Mouse (Mus musculus): ENCODE measurements at regions not wholly inside any gene's neighbourhood (a gene's known extent, or its start where the extent isn't known, plus 50 kb on each side); places are given as distances from the start of the nearest gene placed in this dataset.

- Histone ChIP-seq H3K4me3 (no peak overlapping the region), H3K9ac (replicated peaks) (no peak overlapping the region), H3K4me2 (replicated peaks) (no peak overlapping the region), H3K36me3 (no peaks in the 10 kb centered on the region), H3K27me3 (no peaks in the 10 kb centered on the region), H3K4me1 (no peaks in the 10 kb centered on the region), H3K27ac (replicated peaks) (no peak overlapping the region), H3K9me3 (no peaks in the 10 kb centered on the region)
- ATAC-seq (ENCODE audit: low FRiP score, low read depth): peak; percentile 56; the same call in 1 of the 2 replicates
- WGBS: 69% methylated on average over 4 of the region's 4 CpGs
Measured at GRCm38 (mm10) chrX:58445624-58446323, 423.3 kb downstream of the Zic3 start.

- Histone ChIP-seq H3K36me3 (no peaks in the 10 kb centered on the region), H3K27ac (replicated peaks) (no peak overlapping the region), H3K4me2 (replicated peaks) (no peak overlapping the region), H3K9me3 (no peaks in the 10 kb centered on the region), H3K4me3 (no peak overlapping the region), H3K4me1 (no peaks in the 10 kb centered on the region), H3K27me3 (no peaks in the 10 kb centered on the region), H3K9ac (replicated peaks) (no peak overlapping the region)
- 67% methylated on average over 6 of the region's 6 CpGs for WGBS
- no peak for ATAC-seq (ENCODE audit: low FRiP score, low read depth)
Measured at GRCm38 (mm10) chrX:58447605-58448004, 425.1 kb downstream of the Zic3 start.

- no peak for ATAC-seq (ENCODE audit: low FRiP score, low read depth)
- H3K9ac ChIP-seq (replicated peaks): no peak overlapping the region
- no peak overlapping the region for H3K27ac ChIP-seq (replicated peaks)
- WGBS: 64% methylated on average over 6 of the region's 6 CpGs
- H3K9me3 ChIP-seq: no peaks in the 10 kb centered on the region
- H3K36me3 ChIP-seq: no peaks in the 10 kb centered on the region
- no peak overlapping the region for H3K4me2 ChIP-seq (replicated peaks)
- no peak overlapping the region for H3K4me3 ChIP-seq
- no peaks in the 10 kb centered on the region for H3K4me1 ChIP-seq
- H3K27me3 ChIP-seq: no peaks in the 10 kb centered on the region; the same call in 1 of the 2 replicates
Measured at GRCm38 (mm10) chrX:58469683-58470082, 439.5 kb upstream of the 4930550L24Rik start.

- no peaks in the 10 kb centered on the region; the same call in 1 of the 2 replicates for H3K27me3 ChIP-seq
- WGBS: 70% methylated on average over 1 of the region's 1 CpGs
- no peaks in the 10 kb centered on the region for H3K9me3 ChIP-seq
- H3K9ac ChIP-seq (replicated peaks): no peak overlapping the region
- H3K4me2 ChIP-seq (replicated peaks): no peak overlapping the region
- no peak for ATAC-seq (ENCODE audit: low FRiP score, low read depth)
- H3K27ac ChIP-seq (replicated peaks): no peak overlapping the region
- no peaks in the 10 kb centered on the region for H3K36me3 ChIP-seq
- H3K4me1 ChIP-seq: no peaks in the 10 kb centered on the region
- H3K4me3 ChIP-seq: no peak overlapping the region
Measured at GRCm38 (mm10) chrX:58470986-58471385, 438.2 kb upstream of the 4930550L24Rik start.

- WGBS: 15% methylated on average over 2 of the region's 2 CpGs
Measured at GRCm38 (mm10) chrX:58490861-58491260, 418.3 kb upstream of the 4930550L24Rik start.

GRCm38 (mm10) chrX:58503573-58503972 is 405.6 kb upstream of the 4930550L24Rik start:
- Histone ChIP-seq H3K36me3 (no peaks in the 10 kb centered on the region), H3K4me3 (no peak overlapping the region), H3K4me1 (no peaks in the 10 kb centered on the region), H3K4me2 (replicated peaks) (no peak overlapping the region), H3K27ac (replicated peaks) (0 out of 2 replicates have a peak overlapping the region, but pooled peaks have one; percentile 35), H3K9me3 (no peaks in the 10 kb centered on the region), H3K9ac (replicated peaks) (no peak overlapping the region), H3K27me3 (no peaks in the 10 kb centered on the region)
- ATAC-seq (ENCODE audit: low FRiP score, low read depth): peak; percentile 92
- 29% methylated on average over 1 of the region's 1 CpGs for WGBS

More at GRCm38 (mm10) chrX:58490861-58491260, 418.3 kb upstream of the 4930550L24Rik start:
- no peaks in the 10 kb centered on the region for H3K36me3 ChIP-seq
- no peak overlapping the region for H3K27ac ChIP-seq (replicated peaks)
- H3K4me3 ChIP-seq: no peak overlapping the region
- no peak for ATAC-seq (ENCODE audit: low FRiP score, low read depth)
- H3K4me1 ChIP-seq: no peaks in the 10 kb centered on the region
- H3K9me3 ChIP-seq: no peaks in the 10 kb centered on the region
- no peak overlapping the region for H3K4me2 ChIP-seq (replicated peaks)
- no peak overlapping the region for H3K9ac ChIP-seq (replicated peaks)
- H3K27me3 ChIP-seq: no peaks in the 10 kb centered on the region

- Histone ChIP-seq H3K4me3 (no peak overlapping the region), H3K27ac (replicated peaks) (no peak overlapping the region), H3K9me3 (no peaks in the 10 kb centered on the region), H3K4me2 (replicated peaks) (no peak overlapping the region), H3K36me3 (no peaks in the 10 kb centered on the region), H3K9ac (replicated peaks) (no peak overlapping the region), H3K4me1 (no peaks in the 10 kb centered on the region), H3K27me3 (no peaks in the 10 kb centered on the region)
- no peak for ATAC-seq (ENCODE audit: low FRiP score, low read depth)
- 55% methylated on average over 5 of the region's 5 CpGs for WGBS
Measured at GRCm38 (mm10) chrX:58514925-58515324, 394.2 kb upstream of the 4930550L24Rik start.

Data from midbrain, embryonic 12.5 days (tissue).